Mouse (Mus musculus) induced T-regulatory cell, adult 2 months (primary cell): ENCODE measurements around the gene Gbf1.
"Not testable (repeated sequence)": the region's sequence is repeated elsewhere in the genome, so short reads cannot be mapped to it uniquely, and the experiment has no call there.

Experiments used
- DNase-seq: peaks from one replicate; pipeline ENCODE4 v3.0.0-alpha.2; 2012; ENCODE audit warnings: low read depth

The Gbf1 gene

DNA sequence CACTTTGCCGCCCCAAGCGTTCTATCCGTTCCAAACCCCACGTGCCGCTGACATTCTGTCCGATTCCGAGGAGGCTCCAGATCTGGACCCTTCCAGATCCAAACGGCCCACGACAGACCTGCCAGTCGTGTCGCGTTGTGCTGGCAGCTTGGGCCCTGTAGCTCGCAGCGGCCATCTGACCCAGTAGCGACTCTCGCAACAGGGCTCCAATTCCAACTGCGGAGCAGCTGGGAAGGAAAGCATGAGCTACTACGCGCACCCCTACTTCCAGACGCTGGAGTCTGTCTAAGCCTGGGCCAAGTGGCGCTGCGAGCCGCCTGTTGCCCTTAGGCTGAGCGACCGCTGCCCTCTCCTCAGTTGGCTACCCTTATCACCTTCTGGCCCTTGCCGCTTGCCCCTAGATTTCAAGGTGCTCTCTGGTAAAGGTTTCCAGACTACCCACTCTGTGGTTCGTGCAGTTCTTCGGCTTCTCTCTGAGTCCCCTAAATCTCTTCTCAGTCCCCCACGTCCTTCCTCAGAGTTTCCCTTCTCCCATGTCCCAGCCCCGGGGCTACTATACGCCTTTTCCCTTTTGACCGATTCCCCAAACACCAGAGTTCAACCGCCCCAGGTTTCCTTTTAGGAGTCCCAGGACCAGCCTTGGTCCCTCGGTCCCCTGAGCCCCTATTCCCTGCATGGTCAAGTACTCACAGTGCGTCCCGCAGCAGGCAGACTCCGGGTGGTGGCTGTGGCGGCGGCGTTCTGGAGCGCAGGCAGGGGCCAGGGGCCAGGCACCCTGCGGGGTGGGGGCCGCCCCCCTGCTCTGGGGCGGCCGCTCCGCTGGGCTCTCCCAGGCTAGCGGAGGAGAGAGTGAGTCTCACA, 4.6 kb upstream of the Gbf1 start, which contains the start of gene Pitx3:
Gene Pitx3 (minus strand): TSS at position 816 of the 861 bp plus-strand sequence.
- DNase-seq = no peak

DNA sequence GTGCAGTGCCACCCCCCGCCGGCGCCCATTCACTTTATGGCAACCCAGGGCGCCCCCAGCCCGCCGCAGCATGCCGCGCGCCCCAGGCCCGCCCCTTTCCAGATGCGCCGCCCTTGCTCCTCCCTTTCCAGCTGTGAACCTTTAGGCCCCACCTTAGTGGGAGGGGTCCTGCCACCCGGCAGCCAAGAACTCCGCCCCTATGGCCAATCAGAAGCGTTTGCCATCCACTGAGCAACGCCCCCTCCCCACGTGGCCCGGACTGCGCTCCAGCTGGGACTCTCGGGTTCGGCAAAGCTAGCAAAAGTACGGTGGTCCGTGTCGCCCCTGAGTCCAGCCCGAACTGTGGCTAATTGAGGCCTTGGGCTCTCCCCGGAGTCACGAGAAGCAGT, 3.9 kb upstream of the Gbf1 start:
- peak; percentile 91 for DNase-seq

DNA sequence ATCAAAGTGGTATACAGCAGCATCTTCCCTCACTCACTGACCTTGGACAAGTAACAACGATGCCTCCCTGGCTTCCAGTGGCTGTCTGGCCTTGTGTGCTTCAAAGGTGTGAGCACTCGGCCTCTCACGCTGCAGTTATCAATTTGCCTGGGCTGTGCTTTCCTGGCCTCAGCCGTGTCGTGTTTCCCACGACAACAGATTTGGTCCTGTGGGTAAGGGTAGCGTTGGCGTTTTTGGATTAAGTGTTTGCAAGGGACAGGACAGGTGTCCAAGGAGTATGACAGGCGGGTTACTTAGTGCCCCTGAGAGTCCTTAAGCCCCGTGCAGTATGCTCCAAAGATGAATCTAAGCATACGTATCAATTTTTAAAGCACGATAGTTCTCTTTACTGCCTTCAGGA, 3.2 kb upstream of the Gbf1 start:
- DNase-seq = peak; percentile 35

DNA sequence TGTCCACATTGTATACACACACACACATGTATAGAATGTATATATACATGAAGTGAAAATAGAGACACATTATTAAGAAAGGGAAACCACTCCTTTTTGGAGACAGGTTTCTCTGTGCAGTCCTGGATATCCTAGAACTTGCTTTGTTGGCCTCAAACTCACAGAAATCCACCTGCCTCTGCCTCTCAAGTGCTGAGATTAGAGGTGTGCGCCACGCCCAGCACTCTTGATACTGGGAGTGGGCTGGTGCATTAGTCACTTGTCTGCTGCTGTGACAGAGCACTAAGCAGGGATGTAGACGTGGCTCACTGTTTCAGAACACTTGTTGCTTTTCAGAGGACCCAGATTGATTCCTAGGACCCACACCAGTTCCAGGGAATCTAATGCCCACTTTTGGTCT, 13.6 kb downstream of the Gbf1 start:
- no peak for DNase-seq

DNA sequence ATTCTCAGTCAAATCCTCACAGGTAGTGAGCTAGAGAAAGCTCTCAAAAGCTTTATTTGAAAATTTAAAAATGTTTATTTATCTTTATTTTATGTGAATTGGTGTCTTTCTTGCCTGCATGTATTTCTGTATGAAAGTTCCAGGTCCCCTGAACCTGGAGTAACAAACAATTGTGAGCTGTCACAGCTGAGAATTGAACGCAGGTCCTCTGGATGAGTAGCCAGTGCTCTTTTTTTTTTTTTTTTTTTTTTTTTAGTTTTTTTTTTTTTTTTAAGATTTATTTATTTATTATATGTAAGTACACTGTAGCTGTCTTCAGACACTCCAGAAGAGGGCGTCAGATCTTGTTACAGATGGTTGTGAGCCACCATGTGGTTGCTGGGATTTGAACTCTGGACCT, 14.9 kb downstream of the Gbf1 start:
- not testable (repeated sequence) for DNase-seq

DNA sequence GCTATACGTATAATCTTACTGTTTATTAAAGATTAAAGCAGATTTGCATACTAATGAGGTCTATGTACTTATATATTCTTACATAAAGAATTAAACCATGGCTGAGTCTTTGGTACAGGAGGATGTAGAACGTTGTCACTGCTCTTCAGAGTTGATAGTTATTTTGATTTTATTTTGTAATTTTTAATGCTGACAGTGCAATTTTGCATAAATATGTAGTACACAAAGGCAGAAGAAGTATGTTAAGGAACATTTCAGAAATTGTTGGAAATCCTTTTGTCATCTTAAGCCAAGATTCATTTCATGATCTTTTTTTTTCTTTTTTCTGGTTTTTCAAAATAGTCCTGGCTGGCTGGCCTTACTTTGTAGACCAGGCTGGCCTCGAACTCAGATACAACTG, 17.1 kb downstream of the Gbf1 start:
- DNase-seq = no peak

DNA sequence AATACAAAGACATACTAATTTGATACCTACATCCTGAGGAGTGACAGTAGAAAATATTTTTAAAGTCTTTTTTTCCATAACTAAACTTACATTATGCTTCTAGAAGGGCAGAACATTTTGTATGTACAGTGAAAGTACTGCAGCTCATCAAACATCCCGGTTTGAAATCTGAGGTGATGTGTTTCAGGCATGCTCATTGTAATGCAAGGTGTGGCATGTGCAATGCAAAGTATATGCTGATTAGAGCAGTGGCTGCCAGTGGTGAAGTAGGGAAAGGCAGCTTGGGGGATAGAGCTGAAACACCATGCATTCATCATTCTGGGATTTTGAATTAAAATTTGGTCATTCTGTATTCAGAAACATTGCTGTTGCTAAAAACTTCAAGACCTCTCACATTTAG, 17.6 kb downstream of the Gbf1 start:
- no peak for DNase-seq

DNA sequence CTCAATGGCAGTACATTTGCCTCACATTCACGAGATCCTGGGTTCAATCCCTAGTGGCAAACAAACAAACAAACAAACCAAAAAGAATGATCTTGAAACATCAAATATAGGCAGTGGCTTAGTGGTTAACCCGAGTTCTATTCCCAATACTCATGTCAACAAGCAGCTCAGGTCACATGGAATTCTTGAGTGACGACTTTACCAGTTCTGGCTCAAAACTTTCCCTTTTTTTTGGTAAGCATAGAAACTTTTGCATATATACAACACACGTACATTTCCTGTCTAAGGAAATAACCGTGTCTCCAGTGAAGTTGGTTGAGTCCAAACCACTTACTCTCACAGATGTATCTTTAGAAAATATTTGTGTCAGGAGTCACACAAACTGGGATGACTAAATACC, 20.2 kb downstream of the Gbf1 start:
- DNase-seq = no peak

DNA sequence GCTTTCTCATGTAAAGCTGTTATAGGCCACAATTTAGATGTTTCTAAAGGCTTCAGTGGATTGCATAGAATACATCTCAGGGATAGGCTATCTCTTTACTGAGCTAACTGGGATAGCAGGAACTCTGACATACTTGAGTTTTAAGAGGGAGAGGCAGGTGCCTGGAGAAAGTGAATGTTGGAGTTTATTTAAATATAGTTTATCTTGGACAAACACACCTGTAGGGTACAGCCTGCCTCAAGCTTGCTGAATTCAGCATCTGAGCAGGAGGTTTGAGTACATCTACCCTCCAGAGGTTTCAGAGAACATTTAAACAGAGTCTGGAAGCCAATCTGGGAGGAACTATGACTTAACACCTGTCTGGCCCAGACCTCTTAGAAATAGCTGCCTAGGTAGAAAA, 22.9 kb downstream of the Gbf1 start:
- no peak for DNase-seq

DNA sequence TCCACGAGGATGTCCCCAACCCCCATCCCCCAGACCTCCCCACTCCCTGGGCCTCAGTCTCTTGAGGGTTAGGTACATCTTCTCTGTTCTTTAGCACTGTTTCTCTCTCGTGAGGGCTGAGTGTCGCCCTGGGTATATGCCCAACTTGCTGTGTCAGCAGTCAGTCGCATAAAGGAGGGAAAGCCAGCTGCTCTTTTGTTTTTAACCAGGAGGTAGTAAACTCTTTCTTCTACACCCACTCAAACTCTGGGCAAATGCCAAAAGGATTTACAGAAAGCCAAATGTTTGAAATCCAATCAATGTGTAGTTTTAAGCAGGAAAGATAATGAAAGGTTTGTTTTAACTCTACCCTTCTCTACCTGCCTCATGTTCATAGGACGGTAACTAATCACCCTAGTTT, 24.7 kb downstream of the Gbf1 start:
- DNase-seq = no peak

DNA sequence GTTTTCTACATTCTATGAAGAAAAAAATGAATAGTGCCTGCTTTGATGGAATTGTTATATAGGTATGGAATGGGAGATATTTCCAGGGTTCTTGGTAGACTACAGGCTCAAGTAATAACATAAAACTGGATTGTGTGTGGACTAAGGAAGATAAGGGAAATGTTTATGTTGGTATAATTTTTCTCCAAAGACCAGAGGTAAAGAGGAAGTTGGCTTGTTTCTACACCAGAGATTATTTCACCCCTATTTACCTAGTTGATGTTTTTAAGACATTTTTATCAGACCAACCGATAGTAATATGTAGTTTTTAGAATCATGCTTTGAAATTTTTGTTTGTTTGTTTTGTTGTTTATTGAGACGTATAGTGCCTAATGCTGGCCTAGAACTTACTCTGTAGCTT, 28.0 kb downstream of the Gbf1 start:
- no peak for DNase-seq

DNA sequence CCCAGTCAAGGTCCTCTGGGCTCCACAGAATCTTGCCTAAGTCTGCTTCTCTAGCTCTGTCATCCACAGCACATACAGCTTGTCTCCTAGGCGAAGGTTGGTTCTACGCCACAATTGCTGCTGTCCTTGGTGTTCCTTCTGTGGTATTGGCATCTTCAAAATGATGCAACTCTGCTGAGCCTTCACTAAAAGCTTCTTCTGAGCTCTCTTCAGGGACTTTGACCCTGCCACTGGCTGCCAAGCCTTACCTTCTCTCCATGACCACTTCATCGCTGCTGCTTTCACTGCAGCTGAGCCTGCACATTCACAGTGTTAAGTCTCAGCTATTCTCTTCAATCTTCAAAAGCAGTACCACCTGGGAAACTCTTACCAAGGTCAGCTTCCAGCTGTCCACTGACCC, 29.9 kb downstream of the Gbf1 start:
- DNase-seq = no peak

DNA sequence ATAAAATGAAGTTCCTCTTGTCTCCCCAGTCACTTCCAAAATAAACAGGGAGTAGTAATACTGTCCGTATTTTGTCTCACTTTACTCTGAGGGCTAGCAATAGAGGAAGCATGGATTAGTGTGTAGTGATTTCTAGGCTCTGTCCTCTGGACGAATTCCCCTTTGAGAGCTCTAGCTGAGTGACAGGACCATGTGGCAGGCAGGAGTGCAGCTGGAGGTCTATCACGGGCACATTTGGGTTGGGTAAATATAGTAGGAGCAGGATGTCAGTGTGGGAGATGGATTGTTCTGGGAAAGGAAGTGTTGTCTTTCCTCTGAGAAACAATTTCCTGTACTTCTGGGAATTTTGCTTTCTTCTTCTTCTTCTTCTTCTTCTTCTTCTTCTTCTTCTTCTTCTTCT, 34.3 kb downstream of the Gbf1 start:
- no peak for DNase-seq

DNA sequence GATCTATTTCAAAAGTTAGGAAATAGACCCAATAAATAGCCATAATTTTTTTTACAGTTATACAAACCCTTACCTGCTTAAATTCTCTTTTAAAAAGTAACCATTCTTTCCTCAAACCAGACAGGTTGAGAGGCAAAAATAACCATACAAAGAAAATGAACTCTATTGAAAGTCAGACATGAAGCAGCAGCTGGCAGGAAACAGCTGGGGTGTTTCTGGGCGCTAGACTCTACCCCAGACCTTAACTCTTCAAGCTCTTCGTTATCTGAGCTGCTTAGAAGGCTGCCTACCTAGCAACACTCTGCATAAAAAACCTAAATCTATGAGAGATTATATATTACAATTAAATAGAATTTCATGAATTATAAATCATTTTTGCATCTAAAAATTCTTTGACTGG, 34.9 kb downstream of the Gbf1 start:
- DNase-seq = no peak

DNA sequence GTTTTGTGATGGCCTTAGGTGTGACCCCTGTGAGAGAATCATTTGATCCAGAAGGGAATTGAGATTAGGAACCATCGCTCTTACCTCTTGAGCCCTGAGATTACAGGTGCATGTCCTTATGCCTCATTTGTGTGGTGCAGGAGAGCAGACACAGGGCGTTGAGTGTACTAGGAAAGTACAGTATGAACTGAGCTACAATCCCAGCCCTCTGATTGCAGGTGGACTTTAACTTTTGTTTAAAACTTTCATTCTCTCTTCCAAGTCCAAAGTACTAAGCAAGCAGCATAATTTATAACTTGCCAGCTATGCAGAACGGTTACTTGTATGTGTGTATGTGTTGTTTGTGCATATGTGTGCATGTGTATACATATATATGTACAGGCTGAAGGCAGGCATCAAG, 46.0 kb downstream of the Gbf1 start:
- no peak for DNase-seq

DNA sequence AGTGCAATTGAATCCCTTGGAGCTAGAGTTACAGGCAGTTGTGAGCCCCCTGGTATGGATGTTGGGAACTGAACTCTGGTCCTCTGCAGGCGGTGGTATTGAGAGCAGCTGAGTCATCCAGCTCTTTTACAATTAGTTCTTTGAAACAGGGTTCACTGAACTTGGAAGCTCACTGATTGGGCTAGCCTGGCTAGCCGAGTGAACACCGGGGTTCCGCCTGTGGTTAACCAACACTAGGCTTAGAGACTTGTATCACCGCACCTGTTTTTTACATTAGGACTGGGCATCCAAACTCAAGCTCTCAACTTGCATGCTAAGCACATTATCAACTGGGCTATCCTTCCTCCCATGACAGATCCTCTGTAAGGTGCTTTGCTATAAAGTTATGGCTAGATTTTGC, 46.6 kb downstream of the Gbf1 start:
- DNase-seq = peak; percentile 26

DNA sequence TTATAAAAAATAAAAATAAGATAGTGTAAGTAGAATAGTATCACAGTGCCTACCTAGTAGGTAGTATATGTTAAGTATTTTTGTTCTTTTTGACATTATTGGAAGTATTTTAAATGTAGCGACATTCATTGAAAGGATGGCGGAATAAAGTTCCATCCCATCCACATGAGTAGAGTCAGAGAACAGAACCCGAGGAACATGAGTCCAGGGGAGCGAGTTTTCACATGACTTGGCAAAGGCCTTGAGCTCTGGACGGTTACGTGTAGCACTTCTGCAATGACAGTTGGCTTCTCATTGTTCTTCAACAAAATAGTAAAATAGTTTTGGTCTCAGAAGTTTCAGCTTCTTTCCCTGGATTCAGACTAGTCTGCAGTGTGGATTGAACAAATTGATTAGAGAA, 51.9 kb downstream of the Gbf1 start:
- DNase-seq = no peak

DNA sequence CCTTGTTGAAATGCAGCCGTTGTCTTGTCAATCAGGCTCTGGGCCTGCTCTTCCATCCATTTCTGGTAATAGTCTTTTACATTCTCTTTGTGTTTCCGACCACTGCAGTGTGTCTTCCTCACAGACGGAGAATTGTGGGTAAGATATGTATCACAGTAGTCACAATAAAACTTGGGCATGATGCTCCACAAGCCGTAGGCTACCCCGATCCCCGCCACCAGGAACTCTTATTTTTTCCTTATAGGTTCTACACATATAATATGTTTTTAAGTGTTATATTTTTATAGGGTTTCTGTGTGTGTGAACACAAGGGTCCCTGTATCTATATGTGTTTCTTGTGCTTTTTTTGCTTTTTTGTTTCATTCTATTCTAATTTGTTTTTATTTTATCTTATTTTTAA, 53.4 kb downstream of the Gbf1 start:
- no peak for DNase-seq

DNA sequence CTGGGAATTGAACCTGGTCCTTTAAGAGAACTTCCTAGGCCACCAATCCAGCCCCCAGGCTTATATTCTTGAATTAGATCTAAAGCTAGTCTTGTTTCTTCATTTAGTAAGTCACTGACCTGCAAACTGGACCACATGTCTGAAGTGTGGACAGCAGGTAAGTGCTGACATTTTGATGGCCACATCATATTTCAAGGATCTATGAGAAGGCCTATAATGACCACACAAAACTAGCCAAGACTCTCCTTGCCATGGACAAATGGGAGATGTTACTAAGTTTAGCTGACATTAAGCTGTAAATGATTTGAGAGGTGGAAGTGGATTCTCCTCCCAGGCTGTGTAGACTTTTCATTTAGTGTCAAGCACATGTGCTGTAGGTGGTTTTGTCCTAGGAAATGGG, 58.6 kb downstream of the Gbf1 start:
- no peak for DNase-seq

DNA sequence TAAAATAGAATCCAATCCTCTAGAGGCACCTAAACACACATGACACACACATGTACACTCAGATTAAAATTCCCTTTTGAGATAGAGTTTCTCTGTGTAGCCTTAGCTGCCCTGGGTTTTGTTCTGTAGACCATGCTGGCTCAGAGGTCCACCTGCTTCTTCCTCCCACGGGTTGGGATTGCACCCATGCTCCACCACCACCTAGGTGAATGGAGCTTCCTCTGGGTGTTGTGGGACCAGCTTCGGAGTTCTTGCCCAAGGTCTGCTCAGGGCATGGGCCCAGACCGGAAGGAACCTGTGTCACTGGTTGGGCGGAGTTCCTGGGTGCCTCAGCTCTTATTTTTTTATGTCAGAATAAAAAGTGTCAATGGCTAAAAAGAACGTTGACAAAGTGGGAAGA, 62.2 kb downstream of the Gbf1 start:
- DNase-seq = no peak

DNA sequence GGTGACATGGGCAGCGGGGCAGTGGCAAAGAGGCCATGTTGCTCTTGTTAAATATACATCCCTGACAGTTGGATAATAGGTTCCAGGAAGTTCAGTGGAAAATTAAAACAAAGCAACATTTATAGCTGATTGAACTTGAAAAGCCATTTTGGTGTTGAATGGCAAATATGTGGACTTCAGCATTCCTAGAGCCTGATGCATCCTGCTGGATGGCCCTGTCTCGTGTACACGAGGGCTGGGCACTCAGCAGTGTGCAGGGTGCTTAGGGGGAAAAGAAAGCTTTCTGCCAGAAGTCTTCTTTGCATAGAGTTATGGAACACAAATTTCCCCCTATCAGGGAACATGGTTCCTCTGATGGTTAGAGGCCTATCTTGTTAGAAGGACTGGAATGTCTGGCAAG, 63.1 kb downstream of the Gbf1 start:
- DNase-seq = no peak

DNA sequence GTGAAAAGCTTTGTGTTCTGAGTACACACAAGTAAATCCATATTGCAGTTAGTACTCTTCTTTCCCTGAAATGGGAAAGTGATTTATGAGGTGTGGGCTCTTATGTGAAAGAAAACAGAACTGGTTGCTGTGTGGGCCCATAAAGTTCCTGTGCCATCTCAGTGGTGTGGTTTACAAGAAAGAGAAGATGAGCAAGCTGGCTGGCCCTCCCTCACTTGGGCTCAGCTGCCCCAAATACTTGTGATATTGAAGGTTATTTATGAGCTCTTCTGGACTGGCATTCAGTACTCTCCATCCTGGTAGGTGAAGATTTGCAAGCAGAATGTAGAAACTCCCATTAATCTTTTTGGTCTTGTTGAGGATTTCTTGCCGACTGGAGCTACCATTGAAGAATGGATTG, 64.4 kb downstream of the Gbf1 start:
- DNase-seq = no peak

DNA sequence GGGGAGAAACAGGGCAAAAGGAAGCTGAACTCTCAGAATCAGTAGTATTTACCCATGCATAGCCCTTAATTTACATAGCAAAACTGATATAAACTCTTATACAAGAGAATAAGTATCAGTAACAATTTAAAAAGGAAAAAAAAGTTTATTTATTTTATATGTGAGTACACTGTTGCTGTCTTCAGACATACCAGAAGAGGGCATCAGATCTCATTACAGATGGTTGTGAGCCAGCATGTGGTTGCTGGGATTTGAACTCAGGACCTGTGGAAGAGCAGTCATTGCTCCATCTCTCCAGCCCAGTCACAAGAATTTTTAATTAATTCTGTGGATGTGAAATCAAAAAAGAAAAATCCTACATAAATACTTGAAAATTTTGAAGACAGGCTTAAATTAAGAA, 65.0 kb downstream of the Gbf1 start:
- DNase-seq = not testable (repeated sequence)

DNA sequence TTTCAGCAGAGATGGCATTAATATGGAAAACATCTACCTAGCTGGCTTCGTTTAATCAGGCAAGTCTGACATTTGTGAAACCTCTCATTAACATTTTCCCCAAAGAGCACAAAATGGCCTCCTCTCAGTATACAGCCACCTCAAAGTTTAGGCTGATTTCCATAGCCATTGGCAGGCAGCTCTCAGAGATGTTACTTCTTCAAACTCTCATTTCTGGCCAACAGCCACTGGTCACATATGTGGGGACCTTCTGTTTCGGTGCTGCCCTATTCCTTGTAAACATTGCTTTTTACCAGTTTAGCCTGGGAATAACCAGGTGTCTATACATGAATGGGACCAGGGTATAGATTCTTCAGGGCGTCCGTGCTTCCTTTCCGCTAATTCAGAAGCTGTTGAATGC, 67.8 kb downstream of the Gbf1 start:
- DNase-seq = no peak
